Mouse (Mus musculus): ENCODE results near the gene Ctcf. TPM values are rescaled to one million over a fixed set of nuclear protein-coding genes. Genes with fewer than 3 reads are reported as not detected.

Ctcf gene
- polyA plus RNA-seq, 1 experiment: 69.7 TPM

DNA sequence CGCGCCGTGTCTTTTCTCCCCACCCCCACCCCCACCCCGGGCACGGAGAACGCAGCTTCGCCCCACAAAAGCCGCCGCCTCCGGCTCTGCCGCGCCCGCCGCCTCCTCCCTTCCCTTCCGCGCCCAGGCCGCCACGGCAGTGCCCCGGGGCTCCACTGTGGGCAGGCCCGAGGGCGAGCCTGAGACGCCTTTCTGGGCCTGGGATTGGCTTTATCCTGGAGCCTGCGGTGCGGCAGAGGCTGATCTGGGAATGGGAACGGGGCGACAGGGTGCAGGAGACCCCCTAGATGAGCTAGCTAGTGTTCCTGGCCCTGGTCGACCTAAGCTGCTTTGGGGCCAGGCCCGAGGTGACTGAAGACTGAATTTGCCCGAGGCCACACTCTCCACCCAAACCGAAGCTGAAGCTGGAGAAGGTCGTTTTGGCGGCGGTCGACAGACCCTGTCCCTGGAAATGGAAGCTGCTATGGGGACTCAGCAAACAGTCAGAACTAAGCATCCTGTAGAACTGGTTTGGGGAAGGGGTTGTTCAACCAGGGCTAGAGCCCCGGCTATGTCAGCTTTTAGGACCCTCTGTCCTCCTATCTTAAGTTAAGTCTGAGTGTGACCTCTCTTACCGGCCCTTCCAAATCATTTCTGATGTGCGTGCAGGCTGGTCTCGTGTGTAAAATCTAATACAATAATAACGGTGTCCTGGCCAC, 30.7 kb upstream of the Ctcf start:
- Histone ChIP-seq H3K4me3 (ENCODE audit: insufficient read depth, low read length) (peak overlapping the region; percentile 89), H3K4me1 (ENCODE audit: control insufficient read depth, insufficient read depth, low read length) (peaks cover 2% of the 10 kb centered on the region; the same call in 1 of the 2 replicates), H3K27ac (ENCODE audit: insufficient read depth, low read length) (peak overlapping the region; percentile 87)
- no peak for TF ChIP-seq POLR2A (IDR thresholded peaks at IDR 0.05; ENCODE audit: low read depth, low read length)

- Histone ChIP-seq H3K27ac (ENCODE audit: insufficient read depth, low read length) (peak overlapping the region; percentile 87), H3K4me3 (ENCODE audit: insufficient read depth, low read length) (peak overlapping the region; percentile 89)
Observed at GRCm38 (mm10) chr8:105606189-105607023, 30.0 kb upstream of the Ctcf start.

DNA sequence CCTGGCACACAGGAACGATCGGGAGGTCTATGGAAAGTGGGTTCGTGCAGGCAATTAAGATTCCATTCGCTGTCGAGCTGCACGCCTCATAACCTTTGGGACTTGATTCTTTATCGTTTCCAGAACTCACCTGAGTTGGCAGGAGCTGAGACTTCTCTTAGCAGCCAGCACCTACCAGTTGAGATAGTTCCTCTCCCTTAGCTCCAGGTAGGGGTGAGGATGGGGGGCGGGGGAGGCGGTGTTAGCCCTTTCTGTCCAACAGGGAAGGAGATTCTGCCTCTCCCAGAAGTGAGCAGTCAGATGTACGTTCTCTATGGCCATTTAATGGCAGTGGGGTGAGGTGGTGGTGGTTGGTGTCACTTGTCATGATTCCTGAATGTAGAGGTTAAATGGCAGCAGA, 29.3 kb upstream of the Ctcf start:
- TF ChIP-seq CTCF (IDR thresholded peaks at IDR 0.05; ENCODE audit: borderline replicate concordance, insufficient read depth, low read length) (no peak), POLR2A (IDR thresholded peaks at IDR 0.05; ENCODE audit: low read depth, low read length) (no peak)
- Histone ChIP-seq H3K27ac (ENCODE audit: insufficient read depth, low read length) (no peak overlapping the region), H3K4me1 (ENCODE audit: control insufficient read depth, insufficient read depth, low read length) (no peaks in the 10 kb centered on the region), H3K4me3 (ENCODE audit: insufficient read depth, low read length) (peak overlapping the region; percentile 89)

More at GRCm38 (mm10) chr8:105606189-105607023, 30.0 kb upstream of the Ctcf start:
- TF ChIP-seq CTCF (IDR thresholded peaks at IDR 0.05; ENCODE audit: borderline replicate concordance, insufficient read depth, low read length): no peak
- TF ChIP-seq POLR2A (IDR thresholded peaks at IDR 0.05; ENCODE audit: low read depth, low read length): peak; percentile 85
- peaks cover 1% of the 10 kb centered on the region; the same call in 1 of the 2 replicates for H3K4me1 ChIP-seq (ENCODE audit: control insufficient read depth, insufficient read depth, low read length)

DNA sequence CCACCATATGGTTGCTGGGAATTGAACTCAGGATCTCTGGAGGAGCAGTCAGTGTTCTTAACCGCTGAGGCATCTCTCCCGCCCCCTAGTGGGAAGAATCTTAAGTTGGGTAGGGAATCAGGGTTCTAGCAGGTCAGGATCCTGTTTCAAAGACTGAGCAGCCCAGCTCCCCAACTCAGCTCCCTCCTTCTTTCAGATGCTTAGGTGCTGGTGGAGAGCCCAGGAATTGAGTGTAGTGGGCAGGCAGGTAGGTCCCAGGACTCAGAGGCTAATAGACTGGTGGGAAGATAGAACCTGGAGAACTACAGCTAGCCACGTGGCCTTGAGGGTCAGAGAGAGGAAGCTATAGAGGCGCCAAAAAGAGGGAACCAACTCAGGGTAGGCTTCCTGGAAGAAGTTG, 28.7 kb upstream of the Ctcf start:
- Histone ChIP-seq H3K27ac (ENCODE audit: insufficient read depth, low read length) (no peak overlapping the region), H3K4me3 (ENCODE audit: insufficient read depth, low read length) (no peak overlapping the region), H3K4me1 (ENCODE audit: control insufficient read depth, insufficient read depth, low read length) (no peaks in the 10 kb centered on the region; the same call in 1 of the 2 replicates)
- TF ChIP-seq POLR2A (IDR thresholded peaks at IDR 0.05; ENCODE audit: low read depth, low read length) (no peak), CTCF (IDR thresholded peaks at IDR 0.05; ENCODE audit: borderline replicate concordance, insufficient read depth, low read length) (no peak)

DNA sequence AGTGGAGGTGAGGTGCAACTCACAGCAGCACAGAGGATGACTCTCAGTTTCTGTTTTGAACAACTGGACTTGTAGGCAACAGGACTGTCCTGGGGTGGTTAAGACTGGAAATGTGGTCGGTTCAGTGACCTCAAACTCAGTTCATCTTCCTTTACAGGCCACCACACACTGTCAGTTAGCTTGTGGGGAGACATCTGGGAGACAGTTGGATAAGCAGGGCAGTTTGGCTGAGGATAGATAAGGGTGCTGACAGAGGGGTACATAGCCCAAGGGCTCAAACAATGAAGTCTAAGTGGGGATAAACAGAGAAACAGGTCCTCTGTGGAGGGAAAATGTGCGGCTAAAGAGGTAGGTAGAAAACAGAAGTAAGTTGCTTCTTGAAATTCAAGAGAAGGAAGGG, 27.0 kb upstream of the Ctcf start:
- TF ChIP-seq CTCF (IDR thresholded peaks at IDR 0.05; ENCODE audit: borderline replicate concordance, insufficient read depth, low read length) (no peak), POLR2A (IDR thresholded peaks at IDR 0.05; ENCODE audit: low read depth, low read length) (no peak)
- H3K27ac ChIP-seq (ENCODE audit: insufficient read depth, low read length): no peak overlapping the region
- no peak overlapping the region for H3K4me3 ChIP-seq (ENCODE audit: insufficient read depth, low read length)
- no peaks in the 10 kb centered on the region; the same call in 1 of the 2 replicates for H3K4me1 ChIP-seq (ENCODE audit: control insufficient read depth, insufficient read depth, low read length)

- H3K4me1 ChIP-seq (ENCODE audit: control insufficient read depth, insufficient read depth, low read length): no peaks in the 10 kb centered on the region; the same call in 1 of the 2 replicates
- no peak overlapping the region for H3K4me3 ChIP-seq (ENCODE audit: insufficient read depth, low read length)
- H3K27ac ChIP-seq (ENCODE audit: insufficient read depth, low read length): no peak overlapping the region
- TF ChIP-seq POLR2A (IDR thresholded peaks at IDR 0.05; ENCODE audit: low read depth, low read length) (no peak), CTCF (IDR thresholded peaks at IDR 0.05; ENCODE audit: borderline replicate concordance, insufficient read depth, low read length) (no peak)
Observed at GRCm38 (mm10) chr8:105609771-105610170, 26.6 kb upstream of the Ctcf start.

DNA sequence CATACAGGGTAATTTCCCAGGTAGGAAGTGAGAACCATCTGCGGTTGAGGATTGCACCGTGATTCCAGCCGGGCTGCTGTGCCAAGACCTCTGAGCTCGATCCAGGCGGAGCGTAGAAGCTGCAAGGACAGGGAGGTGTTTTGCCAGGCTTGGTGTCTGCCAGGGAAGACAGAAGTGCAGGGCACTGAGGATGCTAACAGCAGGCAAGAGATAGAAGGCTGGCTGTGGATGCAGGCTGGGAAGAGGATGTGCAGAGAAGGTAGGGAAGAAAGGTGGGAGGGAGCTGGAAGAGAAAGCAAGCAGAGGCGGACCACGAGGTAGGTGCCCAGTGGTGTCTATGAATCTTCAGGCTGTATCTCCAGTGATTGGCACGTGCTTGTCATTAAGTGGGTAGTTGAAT, 24.5 kb upstream of the Ctcf start:
- Histone ChIP-seq H3K27ac (ENCODE audit: insufficient read depth, low read length) (no peak overlapping the region), H3K4me1 (ENCODE audit: control insufficient read depth, insufficient read depth, low read length) (no peaks in the 10 kb centered on the region; the same call in 1 of the 2 replicates), H3K4me3 (ENCODE audit: insufficient read depth, low read length) (no peak overlapping the region)
- no peak for TF ChIP-seq POLR2A (IDR thresholded peaks at IDR 0.05; ENCODE audit: low read depth, low read length)
- no peak for TF ChIP-seq CTCF (IDR thresholded peaks at IDR 0.05; ENCODE audit: borderline replicate concordance, insufficient read depth, low read length)

- Histone ChIP-seq H3K4me3 (ENCODE audit: insufficient read depth, low read length) (peak overlapping the region; percentile 44), H3K4me1 (ENCODE audit: control insufficient read depth, insufficient read depth, low read length) (no peaks in the 10 kb centered on the region; the same call in 1 of the 2 replicates), H3K27ac (ENCODE audit: insufficient read depth, low read length) (peak overlapping the region; percentile 17; the same call in 1 of the 2 replicates)
- TF ChIP-seq POLR2A (IDR thresholded peaks at IDR 0.05; ENCODE audit: low read depth, low read length) (peak; percentile 32; the same call in 1 of the 2 replicates), CTCF (IDR thresholded peaks at IDR 0.05; ENCODE audit: borderline replicate concordance, insufficient read depth, low read length) (no peak)
Observed at GRCm38 (mm10) chr8:105613037-105613436, 23.3 kb upstream of the Ctcf start.

- Histone ChIP-seq H3K4me3 (ENCODE audit: insufficient read depth, low read length) (peak overlapping the region; percentile 44), H3K4me1 (ENCODE audit: control insufficient read depth, insufficient read depth, low read length) (no peaks in the 10 kb centered on the region; the same call in 1 of the 2 replicates), H3K27ac (ENCODE audit: insufficient read depth, low read length) (no peak overlapping the region)
- TF ChIP-seq POLR2A (IDR thresholded peaks at IDR 0.05; ENCODE audit: low read depth, low read length) (0 out of 2 replicates have a peak, but pooled peaks have one; percentile 39), CTCF (IDR thresholded peaks at IDR 0.05; ENCODE audit: borderline replicate concordance, insufficient read depth, low read length) (no peak)
Observed at GRCm38 (mm10) chr8:105613830-105614511, 22.4 kb upstream of the Ctcf start.
